Mouse (Mus musculus) neural tube, embryonic 15.5 days (tissue): ENCODE measurements around the gene Ddx18. TPM values are rescaled to one million over a fixed set of nuclear protein-coding genes. Genes with fewer than 3 reads are reported as not detected.

ENCODE experiments used
- ATAC-seq: fragments of 200-750 bp; cut with Nextera tagmentation; 2 replicates; pipeline ENCODE4 v1.8.0; 2017; ENCODE audit warnings: mild to moderate bottlenecking, moderate TSS enrichment, moderate library complexity; ENCODE audit not compliant: low FRiP score
- H3K27ac ChIP-seq: fragments of 300-500 bp; sonication (generic); replicated peaks from 2 replicates; pipeline ENCODE4 v1.5.1; 2015; ENCODE audit warnings: mild to moderate bottlenecking, inconsistent platforms
- H3K27me3 ChIP-seq: fragments of 300-500 bp; sonication (generic); replicated peaks from 2 replicates; pipeline ENCODE4 v1.6.1; 2015; ENCODE audit warnings: inconsistent platforms
- H3K36me3 ChIP-seq: fragments of 300-500 bp; sonication (generic); 2 replicates; pipeline ENCODE4 v1.6.1; 2015; ENCODE audit warnings: inconsistent platforms
- H3K4me1 ChIP-seq: fragments of 300-500 bp; sonication (generic); 2 replicates; pipeline ENCODE4 v1.6.1; 2015; ENCODE audit warnings: inconsistent platforms
- H3K4me2 ChIP-seq: fragments of 300-500 bp; sonication (generic); 2 replicates; pipeline ENCODE4 v1.6.1; 2015; ENCODE audit warnings: inconsistent platforms, mild to moderate bottlenecking, moderate library complexity
- H3K4me3 ChIP-seq: fragments of 300-500 bp; sonication (generic); replicated peaks from 2 replicates; pipeline ENCODE4 v1.5.1; 2015; ENCODE audit warnings: mild to moderate bottlenecking, inconsistent platforms
- H3K9ac ChIP-seq: fragments of 300-500 bp; sonication (generic); replicated peaks from 2 replicates; pipeline ENCODE4 v1.6.1; 2015; ENCODE audit warnings: mild to moderate bottlenecking, inconsistent platforms
- H3K9me3 ChIP-seq: fragments of 300-500 bp; sonication (generic); replicated peaks from 2 replicates; pipeline ENCODE4 v1.6.1; 2016; ENCODE audit warnings: inconsistent platforms
- WGBS: fragments of 180-500 bp; shearing (Covaris S2); methylation state at CpG from one replicate; pipeline ENCODE4 v1.1.7; 2015; ENCODE audit warnings: mixed read lengths; 5-methylcytosine and 5-hydroxymethylcytosine counted together
- polyA plus RNA-seq: library from polyadenylated mRNA; unstranded; fragments of >200 nt; fragmentation: Nextera tagmentation; extraction: Ambion mirVana; gene quantifications from 2 replicates; pipeline ENCODE4 v1.2.1, GENCODE M21; 2015

Ddx18 gene
- 33.1 and 37.4 TPM in 2 replicates for polyA plus RNA-seq

- peak within 1 kb of the TSS; percentile 74 for H3K4me2 ChIP-seq
- H3K4me3 ChIP-seq = peak within 1 kb of the TSS; percentile 85
- H3K27ac ChIP-seq = peak within 1 kb of the TSS; percentile 77
- H3K4me1 ChIP-seq = peaks cover 9% of the 10 kb centered on the region
- 0 out of 2 replicates have a peak, but pooled peaks cover 3% of the 10 kb centered on the region for H3K27me3 ChIP-seq
- peak; percentile 98 for ATAC-seq
- no peaks in the 10 kb centered on the region for H3K9me3 ChIP-seq
- H3K9ac ChIP-seq = peak within 1 kb of the TSS; percentile 67
- 7% methylated on average over 53 of the region's 53 CpGs for WGBS
- H3K36me3 ChIP-seq = peaks cover 20% of the 10 kb centered on the region
These were observed at the start of gene Ddx18 for GRCm38 (mm10) chr1:121567521-121568489. Gene Ddx18, minus strand, starts transcription at chr1:121567989.

DNA sequence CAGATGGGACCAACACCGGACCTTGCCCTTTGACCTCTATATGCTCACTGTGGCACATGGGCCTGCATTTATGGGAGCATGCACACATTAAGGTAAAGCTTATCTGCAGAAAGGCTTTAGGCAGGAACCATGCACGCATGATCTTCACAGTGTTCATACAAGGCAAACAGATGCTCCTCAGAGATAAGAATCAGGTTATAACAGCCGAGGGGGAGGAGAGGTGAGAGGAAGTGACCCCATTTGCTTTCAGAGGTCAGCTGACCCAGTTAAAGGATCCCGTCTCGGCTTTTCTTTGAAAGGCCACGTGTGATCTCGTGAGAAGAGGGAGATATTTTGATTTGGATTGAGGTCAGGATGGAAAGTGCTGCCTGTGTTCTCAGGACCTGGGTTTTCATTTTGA is 40.2 kb upstream of the Ddx18 start:
- Histone ChIP-seq H3K4me3 (no peak overlapping the region), H3K27me3 (no peaks in the 10 kb centered on the region), H3K4me1 (no peaks in the 10 kb centered on the region), H3K9ac (no peak overlapping the region), H3K27ac (no peak overlapping the region), H3K9me3 (no peaks in the 10 kb centered on the region), H3K36me3 (no peaks in the 10 kb centered on the region), H3K4me2 (no peak overlapping the region)
- no peak for ATAC-seq
- WGBS = 79% methylated on average over 7 of the region's 7 CpGs

- Histone ChIP-seq H3K9me3 (no peaks in the 10 kb centered on the region), H3K27ac (no peak overlapping the region), H3K4me2 (no peak overlapping the region), H3K9ac (no peak overlapping the region), H3K27me3 (no peaks in the 10 kb centered on the region), H3K36me3 (no peaks in the 10 kb centered on the region), H3K4me1 (no peaks in the 10 kb centered on the region), H3K4me3 (no peak overlapping the region)
- 67% methylated on average over 6 of the region's 6 CpGs for WGBS
- ATAC-seq = no peak
These were observed 37.3 kb upstream of the Ddx18 start for GRCm38 (mm10) chr1:121605118-121605517.

DNA sequence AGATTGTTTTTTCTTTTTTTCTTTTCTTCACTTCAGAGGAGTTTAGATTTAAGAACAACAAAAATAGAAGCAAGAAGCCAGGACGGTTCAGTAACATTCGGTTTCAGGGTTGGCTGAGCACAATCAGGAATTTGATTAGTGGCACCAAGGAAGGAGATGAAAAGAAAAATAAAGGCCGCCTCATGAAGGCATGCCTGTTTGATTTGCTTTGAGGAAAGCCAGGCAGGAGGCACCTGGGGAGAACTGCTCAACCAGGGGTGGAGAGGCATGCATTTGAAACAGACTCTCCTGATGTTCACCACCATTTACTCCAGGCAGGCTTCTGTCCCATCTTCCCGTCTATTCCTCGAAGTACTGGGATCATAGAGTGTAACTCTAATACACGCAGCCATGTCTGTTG is 34.1 kb upstream of the Ddx18 start:
- H3K27ac ChIP-seq = no peak overlapping the region
- no peaks in the 10 kb centered on the region for H3K36me3 ChIP-seq
- H3K9ac ChIP-seq = no peak overlapping the region
- H3K4me1 ChIP-seq = peaks cover 3% of the 10 kb centered on the region; the same call in 1 of the 2 replicates
- no peaks in the 10 kb centered on the region for H3K9me3 ChIP-seq
- H3K4me3 ChIP-seq = no peak overlapping the region
- no peak for ATAC-seq
- no peaks in the 10 kb centered on the region for H3K27me3 ChIP-seq
- H3K4me2 ChIP-seq = no peak overlapping the region
- 75% methylated on average over 6 of the region's 6 CpGs for WGBS

- Histone ChIP-seq H3K4me3 (no peak overlapping the region), H3K9me3 (no peaks in the 10 kb centered on the region), H3K36me3 (no peaks in the 10 kb centered on the region), H3K27me3 (no peaks in the 10 kb centered on the region), H3K4me2 (no peak overlapping the region), H3K9ac (no peak overlapping the region), H3K27ac (no peak overlapping the region), H3K4me1 (peaks cover 3% of the 10 kb centered on the region; the same call in 1 of the 2 replicates)
- ATAC-seq = no peak
- WGBS = 35% methylated on average over 1 of the region's 1 CpGs
These were observed 33.3 kb upstream of the Ddx18 start for GRCm38 (mm10) chr1:121601084-121601483.

- Histone ChIP-seq H3K9ac (no peak overlapping the region), H3K9me3 (no peaks in the 10 kb centered on the region), H3K4me2 (no peak overlapping the region), H3K4me1 (peaks cover 3% of the 10 kb centered on the region; the same call in 1 of the 2 replicates), H3K4me3 (no peak overlapping the region), H3K27me3 (no peaks in the 10 kb centered on the region), H3K36me3 (no peaks in the 10 kb centered on the region), H3K27ac (no peak overlapping the region)
- no peak for ATAC-seq
- 81% methylated on average over 3 of the region's 3 CpGs for WGBS
These were observed 30.6 kb upstream of the Ddx18 start for GRCm38 (mm10) chr1:121598421-121598820.

GRCm38 (mm10) chr1:121596951-121597625 is 29.3 kb upstream of the Ddx18 start:
- ATAC-seq = peak; percentile 80
- H3K9ac ChIP-seq = no peak overlapping the region; the same call in 1 of the 2 replicates
- H3K27me3 ChIP-seq = no peaks in the 10 kb centered on the region
- peaks cover 3% of the 10 kb centered on the region; the same call in 1 of the 2 replicates for H3K4me1 ChIP-seq
- no peak overlapping the region for H3K27ac ChIP-seq
- H3K4me2 ChIP-seq = no peak overlapping the region
- no peaks in the 10 kb centered on the region for H3K36me3 ChIP-seq
- H3K4me3 ChIP-seq = no peak overlapping the region
- 19% methylated on average over 4 of the region's 4 CpGs for WGBS
- H3K9me3 ChIP-seq = no peaks in the 10 kb centered on the region

DNA sequence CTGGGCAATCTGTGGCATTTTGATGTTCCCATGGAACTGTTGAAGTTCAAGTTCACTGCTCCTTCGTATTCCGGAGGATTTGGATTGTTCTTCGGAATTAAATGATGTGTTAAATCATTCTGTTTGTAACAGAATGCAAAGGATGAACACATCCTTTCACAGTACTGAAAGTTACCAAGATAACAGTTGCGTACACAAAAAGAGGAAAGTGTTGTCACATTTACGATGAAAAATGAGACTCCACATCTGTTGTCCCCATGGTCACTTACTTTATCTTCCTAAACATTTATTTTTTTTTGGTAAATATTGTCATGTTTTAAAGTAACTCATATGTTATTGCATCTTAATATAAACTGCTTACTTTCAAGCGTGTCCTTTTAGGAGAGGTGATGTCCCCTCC is 17.0 kb upstream of the Ddx18 start:
- Histone ChIP-seq H3K27ac (no peak overlapping the region), H3K9ac (no peak overlapping the region), H3K9me3 (no peaks in the 10 kb centered on the region), H3K27me3 (no peaks in the 10 kb centered on the region), H3K36me3 (no peaks in the 10 kb centered on the region), H3K4me3 (no peak overlapping the region), H3K4me1 (no peaks in the 10 kb centered on the region), H3K4me2 (no peak overlapping the region)
- WGBS = 81% methylated on average over 6 of the region's 6 CpGs
- no peak for ATAC-seq

GRCm38 (mm10) chr1:121581133-121581855 is 13.5 kb upstream of the Ddx18 start:
- no peak for ATAC-seq
- no peak overlapping the region for H3K4me3 ChIP-seq
- no peaks in the 10 kb centered on the region for H3K27me3 ChIP-seq
- no peaks in the 10 kb centered on the region for H3K4me1 ChIP-seq
- no peaks in the 10 kb centered on the region for H3K36me3 ChIP-seq
- H3K9ac ChIP-seq = no peak overlapping the region
- no peak overlapping the region for H3K4me2 ChIP-seq
- 92% methylated on average over 5 of the region's 5 CpGs for WGBS
- H3K27ac ChIP-seq = no peak overlapping the region
- no peaks in the 10 kb centered on the region for H3K9me3 ChIP-seq

DNA sequence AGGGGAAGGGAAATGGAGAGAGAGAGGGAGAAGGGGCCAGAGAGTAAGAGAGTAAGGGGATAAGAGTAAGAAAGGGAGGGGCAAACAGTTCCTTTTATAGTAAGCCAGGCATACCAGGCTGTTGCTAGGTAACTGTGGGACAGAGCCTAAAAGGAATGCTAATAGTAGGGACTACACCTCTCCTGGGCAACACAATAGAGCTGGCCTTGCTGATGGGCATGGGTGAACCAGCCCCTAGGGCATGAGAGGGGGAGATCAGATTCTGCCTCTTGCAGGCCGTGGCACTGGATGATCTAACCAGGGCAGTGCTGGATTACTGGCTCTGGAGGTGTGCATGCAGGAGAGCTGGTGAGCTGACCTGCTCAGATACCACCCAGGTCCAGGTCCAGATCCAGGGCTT is 9.7 kb upstream of the Ddx18 start:
- no peaks in the 10 kb centered on the region for H3K36me3 ChIP-seq
- 25% methylated on average over 1 of the region's 1 CpGs for WGBS
- no peak overlapping the region for H3K4me3 ChIP-seq
- no peaks in the 10 kb centered on the region for H3K9me3 ChIP-seq
- no peaks in the 10 kb centered on the region for H3K27me3 ChIP-seq
- ATAC-seq = no peak
- H3K4me1 ChIP-seq = no peaks in the 10 kb centered on the region
- H3K9ac ChIP-seq = no peak overlapping the region
- H3K27ac ChIP-seq = no peak overlapping the region
- H3K4me2 ChIP-seq = no peak overlapping the region

DNA sequence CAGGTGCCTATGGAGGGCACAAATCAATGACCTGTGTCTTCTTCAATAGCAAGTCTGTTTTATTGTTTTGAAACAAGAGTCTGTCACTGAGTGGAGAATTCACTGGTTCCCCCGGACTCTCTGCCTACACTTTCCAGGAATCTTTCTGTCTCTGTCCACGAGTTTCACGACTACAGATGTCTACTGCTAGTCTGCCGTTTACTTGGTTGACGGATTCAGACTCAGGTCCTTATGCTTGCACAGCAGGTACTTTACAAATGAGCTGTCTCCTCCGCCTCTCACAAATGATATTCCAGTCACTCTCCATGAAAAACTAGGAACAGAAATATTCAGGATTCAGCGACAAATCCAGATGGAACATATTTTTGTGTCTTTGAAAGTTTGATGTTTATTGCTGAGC is 2.7 kb upstream of the Ddx18 start:
- peaks cover 9% of the 10 kb centered on the region for H3K4me1 ChIP-seq
- no peak overlapping the region for H3K27ac ChIP-seq
- H3K9ac ChIP-seq = no peak overlapping the region
- H3K4me3 ChIP-seq = no peak overlapping the region
- H3K9me3 ChIP-seq = no peaks in the 10 kb centered on the region
- no peak overlapping the region for H3K4me2 ChIP-seq
- WGBS = 84% methylated on average over 7 of the region's 7 CpGs
- no peak for ATAC-seq
- no peaks in the 10 kb centered on the region for H3K36me3 ChIP-seq
- H3K27me3 ChIP-seq = 0 out of 2 replicates have a peak, but pooled peaks cover 3% of the 10 kb centered on the region
